Comparison of ENCODE assay signal across 9 mouse cellular contexts in genomic region chr19:9992011-9992958, GRCm38 (mm10). TPM values are rescaled to one million over a fixed set of nuclear protein-coding genes. Genes with fewer than 3 reads are reported as not detected.
DNase-seq lines count a peak whose midpoint lies in the region; ATAC-seq and TF ChIP-seq lines count a peak whose summit lies in the region.
"Had no signal": no experiment of that assay in that cellular context is flagged by ENCODE, and none has a peak within 500 bp of the region (broad histone marks: within the 10 kb centered on the region; RNA-seq: fewer than 3 reads in every experiment).

No protein-coding gene starts in this region.

- H3K4me3 ChIP-seq in neural tube, embryonic 11.5 days (ENCODE audit: low read depth, low read length) = peak overlapping the region; percentile 22
- H3K4me3 ChIP-seq in liver, embryonic 12.5 days = peak overlapping the region; percentile 29
- no peak overlapping the region; the same call in 1 of the 2 replicates for H3K4me3 ChIP-seq in stomach, postnatal 0 days (ENCODE audit: low read depth, low read length)

- peak; percentile 53 for ATAC-seq in neural tube, embryonic 11.5 days (ENCODE audit: insufficient read depth, low FRiP score, low TSS enrichment)
- no peak; the same call in 1 of the 2 replicates for ATAC-seq in liver, embryonic 12.5 days
- no peak; the same call in 1 of the 2 replicates for ATAC-seq in stomach, postnatal 0 days (ENCODE audit: low FRiP score, low TSS enrichment)

- no peaks in the 10 kb centered on the region for H3K4me1 ChIP-seq in neural tube, embryonic 11.5 days (ENCODE audit: control insufficient read depth, insufficient read depth, low read length)
- H3K4me1 ChIP-seq in liver, embryonic 12.5 days = peaks cover 68% of the 10 kb centered on the region
- no peaks in the 10 kb centered on the region for H3K4me1 ChIP-seq in stomach, postnatal 0 days (replicated peaks; ENCODE audit: control insufficient read depth, insufficient read depth)

- 45% methylated on average over 26 of the region's 26 CpGs for WGBS in neural tube, embryonic 11.5 days
- WGBS in liver, embryonic 12.5 days (ENCODE audit: insufficient replicate concordance) = 50% methylated on average over 26 of the region's 26 CpGs
- 51% methylated on average over 26 of the region's 26 CpGs for WGBS in stomach, postnatal 0 days

- peak; percentile 17 for DNase-seq in cerebellum, adult 9-10 months
- DNase-seq in cerebellum, postnatal 14 days = no peak
- peak; percentile 8 for DNase-seq in neural tube, embryonic 11.5 days (ENCODE audit: low spot score)
- no peak for DNase-seq in neural tube, embryonic 10.5 days (ENCODE audit: extremely low spot score, low spot score)
- DNase-seq in stomach, postnatal 0 days (ENCODE audit: low spot score) = no peak
- DNase-seq in left cerebral cortex, adult 18-20 months (ENCODE audit: low spot score in 2 of 2) = no peak
- DNase-seq in adrenal gland, postnatal 36 days = no peak

- H3K27me3 ChIP-seq in neural tube, embryonic 11.5 days (ENCODE audit: control insufficient read depth, insufficient read depth, low read length) = no peaks in the 10 kb centered on the region
- H3K27me3 ChIP-seq in liver, embryonic 12.5 days (replicated peaks) = 0 out of 2 replicates have a peak, but pooled peaks cover 2% of the 10 kb centered on the region
- H3K27me3 ChIP-seq in stomach, postnatal 0 days (ENCODE audit: control insufficient read depth, insufficient read depth, low read length) = no peaks in the 10 kb centered on the region

- TF ChIP-seq CTCF in stomach, postnatal 0 days (IDR thresholded peaks at IDR 0.05; ENCODE audit: low read depth) = no peak

- peak overlapping the region; percentile 47 for H3K9ac ChIP-seq in neural tube, embryonic 11.5 days (ENCODE audit: low read length)
- peak overlapping the region; percentile 42 for H3K9ac ChIP-seq in liver, embryonic 12.5 days
- 0 out of 2 replicates have a peak overlapping the region, but pooled peaks have one; percentile 13 for H3K9ac ChIP-seq in stomach, postnatal 0 days (ENCODE audit: low read length)

- peak overlapping the region; percentile 46 for H3K4me2 ChIP-seq in neural tube, embryonic 11.5 days (ENCODE audit: low read depth)
- H3K4me2 ChIP-seq in liver, embryonic 12.5 days = peak overlapping the region; percentile 63
- peak overlapping the region; percentile 43 for H3K4me2 ChIP-seq in stomach, postnatal 0 days (replicated peaks; ENCODE audit: low read depth)

- no peaks in the 10 kb centered on the region for H3K36me3 ChIP-seq in neural tube, embryonic 11.5 days (ENCODE audit: control insufficient read depth, insufficient read depth, low read length)
- no peaks in the 10 kb centered on the region for H3K36me3 ChIP-seq in liver, embryonic 12.5 days
- no peaks in the 10 kb centered on the region for H3K36me3 ChIP-seq in stomach, postnatal 0 days (ENCODE audit: control insufficient read depth, insufficient read depth, low read length)

- no peak overlapping the region for H3K27ac ChIP-seq in neural tube, embryonic 11.5 days (ENCODE audit: low read depth, low read length)
- no peak overlapping the region for H3K27ac ChIP-seq in liver, embryonic 12.5 days
- 0 out of 2 replicates have a peak overlapping the region, but pooled peaks have one; percentile 8 for H3K27ac ChIP-seq in stomach, postnatal 0 days (replicated peaks)
- H3K27ac ChIP-seq: macrophage had no signal

- H3K9me3 ChIP-seq in neural tube, embryonic 11.5 days (ENCODE audit: control insufficient read depth, low read length) = no peaks in the 10 kb centered on the region
- no peaks in the 10 kb centered on the region for H3K9me3 ChIP-seq in liver, embryonic 12.5 days (replicated peaks)
- no peaks in the 10 kb centered on the region for H3K9me3 ChIP-seq in stomach, postnatal 0 days (ENCODE audit: control insufficient read depth, low read length)

- no peak for TF ChIP-seq EP300 in stomach, postnatal 0 days (optimal IDR thresholded peaks at IDR 0.05)

RNA-seq across cellular contexts. Expression of gene Best1, which starts 9.1 kb away (rescaled TPM):
- polyA plus RNA-seq in neural tube, embryonic 11.5 days (2014; fragmentation: Nextera tagmentation; extraction: Ambion mirVana) = 1.0 and 1.5 TPM in 2 replicates
- polyA plus RNA-seq in liver, embryonic 12.5 days (2016; fragmentation: Nextera tagmentation; extraction: Ambion mirVana) = 0.17 and 0.32 TPM in 2 replicates
- 0.36 and 0.58 TPM in 2 replicates for polyA plus RNA-seq in stomach, postnatal 0 days (2015; fragmentation: Nextera tagmentation; extraction: Ambion mirVana)
- total RNA-seq in left cerebral cortex, adult 18-20 months (2021) = 1 to 10 TPM; 1.0 to 1.1 TPM
- under 1 TPM; 0.16 to 0.36 TPM for total RNA-seq in adrenal gland, postnatal 36 days (2021)

RNA-seq across cellular contexts. Expression of gene Rab3il1, which starts 9.2 kb away (rescaled TPM):
- polyA plus RNA-seq in neural tube, embryonic 11.5 days (2014; fragmentation: Nextera tagmentation; extraction: Ambion mirVana) = 42.6 and 43.0 TPM in 2 replicates
- 189 and 191 TPM in 2 replicates for polyA plus RNA-seq in liver, embryonic 12.5 days (2016; fragmentation: Nextera tagmentation; extraction: Ambion mirVana)
- polyA plus RNA-seq in stomach, postnatal 0 days (2015; fragmentation: Nextera tagmentation; extraction: Ambion mirVana) = 14.7 and 14.8 TPM in 2 replicates
- total RNA-seq in left cerebral cortex, adult 18-20 months (2021) = 10 to 100 TPM in 1 of 2 experiments, 1 to 10 TPM in 1; 9.6 to 10.2 TPM
- total RNA-seq in adrenal gland, postnatal 36 days (2021) = 1 to 10 TPM; 5.6 to 6.6 TPM

RNA-seq across cellular contexts. Expression of gene Fth1, which starts 11.9 kb away (rescaled TPM):
- polyA plus RNA-seq in neural tube, embryonic 11.5 days (2014; fragmentation: Nextera tagmentation; extraction: Ambion mirVana) = 1,187 and 1,207 TPM in 2 replicates
- polyA plus RNA-seq in liver, embryonic 12.5 days (2016; fragmentation: Nextera tagmentation; extraction: Ambion mirVana) = 5,199 and 5,262 TPM in 2 replicates
- polyA plus RNA-seq in stomach, postnatal 0 days (2015; fragmentation: Nextera tagmentation; extraction: Ambion mirVana) = 2,976 and 2,992 TPM in 2 replicates
- total RNA-seq in left cerebral cortex, adult 18-20 months (2021) = 1,000 to 10,000 TPM; 2,362 to 2,428 TPM
- 1,000 to 10,000 TPM; 2,852 to 3,273 TPM for total RNA-seq in adrenal gland, postnatal 36 days (2021)

RNA-seq across cellular contexts. Expression of gene Fads3, which starts 49.1 kb away (rescaled TPM):
- polyA plus RNA-seq in neural tube, embryonic 11.5 days (2014; fragmentation: Nextera tagmentation; extraction: Ambion mirVana) = 6.1 and 6.2 TPM in 2 replicates
- 6.9 and 10.0 TPM in 2 replicates for polyA plus RNA-seq in liver, embryonic 12.5 days (2016; fragmentation: Nextera tagmentation; extraction: Ambion mirVana)
- 27.5 and 31.2 TPM in 2 replicates for polyA plus RNA-seq in stomach, postnatal 0 days (2015; fragmentation: Nextera tagmentation; extraction: Ambion mirVana)
- 10 to 100 TPM; 32.2 to 32.6 TPM for total RNA-seq in left cerebral cortex, adult 18-20 months (2021)
- total RNA-seq in adrenal gland, postnatal 36 days (2021) = 10 to 100 TPM in 1 of 2 experiments, 1 to 10 TPM in 1; 9.4 to 23.4 TPM

Comparison
In these comparisons a context has a peak if more than half of its experiments do, and no peak if none do; other contexts are left out.
1. DNase-seq: peak in cerebellum, adult 9-10 months (single experiment) and neural tube, embryonic 11.5 days (single experiment); none in cerebellum, postnatal 14 days (0 of 2), neural tube, embryonic 10.5 days (single experiment), stomach, postnatal 0 days (single experiment), left cerebral cortex, adult 18-20 months (0 of 2) and adrenal gland, postnatal 36 days (0 of 2).
2. Peak in every context shown above with its lines, with median percentiles within 50 percentile points of each other: H3K4me2 ChIP-seq and H3K9ac ChIP-seq.